Mouse (Mus musculus) liver, embryonic 14.5 days (tissue): ENCODE results near the gene Zfp317.

ENCODE experiments used
- CTCF ChIP-seq: IDR thresholded peaks from 2 replicates; pipeline ENCODE4 v1.5.1; 2016; ENCODE audit warnings: antibody characterized with exemption, low read depth, control low read depth
- EP300 ChIP-seq: IDR thresholded peaks from 2 replicates; pipeline ENCODE4 v1.6.1; 2016; ENCODE audit warnings: antibody characterized with exemption, low read depth

DNA sequence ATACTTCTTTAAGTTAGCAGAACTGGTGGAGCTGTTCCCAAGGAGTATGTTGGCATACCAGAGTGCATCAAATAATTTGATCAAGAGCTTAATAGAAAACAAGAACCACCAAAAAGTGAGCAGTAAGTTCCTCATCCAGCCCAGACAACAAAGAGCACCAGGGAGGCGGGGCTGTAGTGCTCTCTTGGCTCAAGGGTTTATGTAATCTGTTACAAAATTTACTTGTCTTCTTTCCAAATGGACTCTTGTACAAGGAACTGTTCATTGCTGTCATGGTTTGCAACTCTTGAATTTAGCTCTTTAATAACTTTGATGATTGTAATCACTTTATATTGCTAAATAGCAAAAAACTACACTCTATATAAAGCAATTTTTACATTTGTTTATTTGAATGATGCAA, 69.5 kb downstream of the Zfp317 start:
- TF ChIP-seq CTCF (no peak), EP300 (no peak)
